Mouse (Mus musculus): Measurements from ENCODE around the gene Edem1.

DNA sequence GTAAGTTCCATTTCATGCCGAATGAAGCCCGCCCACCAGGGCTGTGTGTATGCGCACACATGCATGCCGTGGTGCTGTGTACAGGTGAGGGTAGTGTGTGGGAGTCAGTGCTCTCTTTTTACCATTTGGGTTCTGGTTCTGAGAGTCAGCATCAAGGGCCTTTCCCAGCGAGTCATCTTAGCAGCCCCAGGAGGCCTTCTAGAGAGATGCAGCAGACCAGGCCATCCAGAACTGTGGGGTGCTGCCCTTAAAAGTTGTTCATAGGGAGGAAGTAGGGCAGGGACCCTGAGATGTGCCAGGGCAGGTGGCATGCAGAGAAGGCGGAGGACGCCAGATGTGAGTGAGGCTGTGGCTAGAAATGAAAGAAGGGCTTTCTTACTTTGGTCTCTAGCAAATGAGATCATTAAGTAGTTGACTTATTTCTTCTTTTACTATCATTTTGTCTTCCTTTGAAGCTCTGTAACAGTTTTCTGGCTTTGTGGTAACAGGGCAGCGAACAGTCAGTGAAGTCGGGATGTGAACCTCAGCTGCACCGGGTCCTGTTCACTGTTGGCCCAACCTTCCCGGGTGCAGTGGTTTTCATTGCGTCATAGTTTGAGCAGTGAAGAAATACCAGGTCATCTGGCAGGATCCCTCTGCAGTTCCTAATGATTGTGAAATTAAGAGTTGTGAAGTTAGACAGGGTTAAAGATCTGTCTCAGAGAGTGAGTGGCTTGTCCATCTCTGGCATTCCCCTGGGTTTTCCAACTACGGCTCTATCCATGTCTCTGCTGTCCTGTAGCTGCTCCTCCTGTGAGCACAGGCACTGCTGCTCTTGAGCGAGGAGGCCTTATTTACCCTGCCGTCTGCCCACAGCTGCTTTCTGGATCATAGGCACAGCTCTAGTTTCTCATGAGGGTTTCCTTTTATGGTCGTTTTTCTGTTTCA is 7.6 kb downstream of the Edem1 start:
- no peak for TF ChIP-seq CTCF (IDR thresholded peaks at IDR 0.05; ENCODE audit: low read depth, low read length)
- no peak for TF ChIP-seq POLR2A (IDR thresholded peaks at IDR 0.05; ENCODE audit: extremely low read depth, insufficient read depth, low read length)

Measured in liver, adult 2 months (tissue).